Mouse (Mus musculus) heart, embryonic 11.5 days (tissue): ENCODE measurements around the gene Tbc1d5. TPM values are rescaled to one million over a fixed set of nuclear protein-coding genes. Genes with fewer than 3 reads are reported as not detected.
"Not testable (repeated sequence)": the region's sequence is repeated elsewhere in the genome, so short reads cannot be mapped to it uniquely, and the experiment has no call there.

ENCODE experiments used
- ATAC-seq: fragments of 200-750 bp; cut with Nextera tagmentation; replicated peaks from 2 replicates; pipeline ENCODE4 v1.8.0; 2017; ENCODE audit warnings: moderate library complexity; ENCODE audit not compliant: insufficient number of reproducible peaks, low FRiP score, low TSS enrichment
- H3K27ac ChIP-seq: fragments of 300-500 bp; sonication (generic); 2 replicates; pipeline ENCODE4 v1.5.1; 2014; ENCODE audit warnings: mild to moderate bottlenecking, low read depth, low read length
- H3K27me3 ChIP-seq: fragments of 300-500 bp; sonication (generic); 2 replicates; pipeline ENCODE4 v1.6.1; 2014; ENCODE audit warnings: mild to moderate bottlenecking, low read length, mixed read lengths; ENCODE audit not compliant: control insufficient read depth, insufficient read depth
- H3K36me3 ChIP-seq: fragments of 300-500 bp; sonication (generic); 2 replicates; pipeline ENCODE4 v1.6.1; 2014; ENCODE audit warnings: mild to moderate bottlenecking, low read length, moderate library complexity, mixed read lengths; ENCODE audit not compliant: control insufficient read depth, insufficient read depth
- H3K4me1 ChIP-seq: fragments of 300-500 bp; sonication (generic); 2 replicates; pipeline ENCODE4 v1.6.1; 2014; ENCODE audit warnings: low read length; ENCODE audit not compliant: control insufficient read depth, insufficient read depth
- H3K4me2 ChIP-seq: fragments of 300-500 bp; sonication (generic); 2 replicates; pipeline ENCODE4 v1.6.1; 2014; ENCODE audit warnings: mild to moderate bottlenecking, moderate library complexity
- H3K4me3 ChIP-seq: fragments of 300-500 bp; sonication (generic); 2 replicates; pipeline ENCODE4 v1.5.1; 2014; ENCODE audit warnings: low read depth, low read length
- H3K9ac ChIP-seq: fragments of 300-500 bp; sonication (generic); 2 replicates; pipeline ENCODE4 v1.6.1; 2014; ENCODE audit warnings: mild to moderate bottlenecking, low read depth, low read length, moderate library complexity
- H3K9me3 ChIP-seq: fragments of 300-500 bp; sonication (generic); replicated peaks from 2 replicates; pipeline ENCODE4 v1.6.1; 2016; ENCODE audit warnings: low read length; ENCODE audit not compliant: control insufficient read depth
- WGBS: fragments of 180-500 bp; shearing (Covaris S2); extraction: QIAGEN DNeasy Blood & Tissue Kit; methylation state at CpG from one replicate; pipeline ENCODE4 v1.1.7; 2014; ENCODE audit not compliant: insufficient replicate concordance; 5-methylcytosine and 5-hydroxymethylcytosine counted together
- polyA plus RNA-seq: library from polyadenylated mRNA; unstranded; fragments of >200 nt; fragmentation: Nextera tagmentation; extraction: Ambion mirVana; gene quantifications from 2 replicates; pipeline ENCODE4 v1.2.1, GENCODE M21; 2014

The Tbc1d5 gene
- polyA plus RNA-seq, 1 experiment from 2014 or later = 9.3 TPM

DNA sequence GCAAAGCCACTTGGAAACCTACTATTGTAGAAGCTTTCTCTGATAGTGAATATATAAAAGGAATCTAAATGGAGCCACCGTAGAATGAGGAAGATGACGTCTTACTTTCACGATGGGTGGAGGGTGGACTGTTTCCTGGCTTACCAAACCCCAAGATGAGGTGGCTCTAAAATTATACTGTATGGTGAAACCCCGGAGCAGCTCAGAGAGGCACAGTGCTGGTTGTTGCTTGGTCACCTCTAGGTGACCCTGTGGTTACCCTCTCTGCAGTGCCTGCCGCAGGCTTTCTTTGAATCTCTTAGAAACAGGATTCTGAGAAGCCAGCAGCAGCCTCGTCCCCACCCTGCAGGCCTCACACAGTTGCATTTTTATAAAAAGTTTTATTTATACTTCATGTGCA lies 449.6 kb downstream of the Tbc1d5 start:
- Histone ChIP-seq H3K36me3 (no peaks in the 10 kb centered on the region), H3K4me3 (no peak overlapping the region), H3K9ac (no peak overlapping the region), H3K9me3 (no peaks in the 10 kb centered on the region), H3K4me1 (peaks cover 9% of the 10 kb centered on the region; the same call in 1 of the 2 replicates), H3K27me3 (no peaks in the 10 kb centered on the region), H3K4me2 (no peak overlapping the region), H3K27ac (no peak overlapping the region)
- no peak for ATAC-seq
- 83% methylated on average over 6 of the region's 6 CpGs for WGBS

DNA sequence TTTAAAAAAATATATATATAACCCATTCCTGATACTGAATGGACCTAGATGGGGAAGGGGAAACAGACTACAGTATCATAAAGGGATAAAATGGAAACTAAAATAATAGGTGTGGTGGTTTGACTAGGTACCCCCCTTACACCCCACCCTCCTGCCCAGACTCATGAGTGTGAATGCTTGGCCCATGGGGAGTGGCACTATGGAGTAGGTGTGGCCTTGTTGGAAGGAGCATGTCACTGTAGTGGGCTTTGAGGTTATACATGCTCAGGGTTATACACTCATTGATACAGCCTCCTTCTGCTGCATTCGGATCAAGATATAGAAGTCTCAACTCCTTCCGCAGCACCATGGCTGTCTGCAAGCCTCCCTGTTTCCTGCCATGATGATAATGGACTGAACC lies 450.1 kb downstream of the Tbc1d5 start:
- no peak overlapping the region for H3K9ac ChIP-seq
- no peak overlapping the region for H3K4me2 ChIP-seq
- H3K27ac ChIP-seq = no peak overlapping the region
- H3K36me3 ChIP-seq = no peaks in the 10 kb centered on the region
- no peak for ATAC-seq
- no peak overlapping the region for H3K4me3 ChIP-seq
- H3K9me3 ChIP-seq = no peaks in the 10 kb centered on the region
- peaks cover 7% of the 10 kb centered on the region; the same call in 1 of the 2 replicates for H3K4me1 ChIP-seq
- no peaks in the 10 kb centered on the region for H3K27me3 ChIP-seq
- 76% methylated on average over 2 of the region's 2 CpGs for WGBS

DNA sequence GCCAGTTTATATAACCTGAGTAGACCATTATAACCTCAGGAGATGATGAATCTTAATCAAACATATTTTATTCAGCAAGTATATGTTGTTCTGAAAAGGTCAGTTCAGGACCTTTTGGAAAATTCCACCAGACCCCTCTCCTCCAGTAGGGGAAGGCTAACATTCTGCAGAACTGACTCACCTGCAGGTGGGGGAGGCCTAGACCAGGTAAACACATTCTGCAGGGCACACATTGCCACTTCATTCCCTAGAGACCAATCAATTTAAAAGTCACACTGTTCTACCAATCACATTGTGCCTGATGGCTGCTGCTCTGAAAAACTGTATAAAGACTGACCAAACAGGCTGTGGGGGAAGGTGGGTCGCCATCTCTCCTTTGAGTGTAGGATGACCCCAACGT lies 452.9 kb downstream of the Tbc1d5 start:
- ATAC-seq = no peak
- WGBS = 83% methylated on average over 2 of the region's 2 CpGs
- Histone ChIP-seq H3K9ac (no peak overlapping the region), H3K36me3 (no peaks in the 10 kb centered on the region), H3K27me3 (no peaks in the 10 kb centered on the region), H3K27ac (no peak overlapping the region), H3K4me1 (peaks cover 7% of the 10 kb centered on the region; the same call in 1 of the 2 replicates), H3K4me3 (no peak overlapping the region), H3K4me2 (no peak overlapping the region), H3K9me3 (no peaks in the 10 kb centered on the region)

DNA sequence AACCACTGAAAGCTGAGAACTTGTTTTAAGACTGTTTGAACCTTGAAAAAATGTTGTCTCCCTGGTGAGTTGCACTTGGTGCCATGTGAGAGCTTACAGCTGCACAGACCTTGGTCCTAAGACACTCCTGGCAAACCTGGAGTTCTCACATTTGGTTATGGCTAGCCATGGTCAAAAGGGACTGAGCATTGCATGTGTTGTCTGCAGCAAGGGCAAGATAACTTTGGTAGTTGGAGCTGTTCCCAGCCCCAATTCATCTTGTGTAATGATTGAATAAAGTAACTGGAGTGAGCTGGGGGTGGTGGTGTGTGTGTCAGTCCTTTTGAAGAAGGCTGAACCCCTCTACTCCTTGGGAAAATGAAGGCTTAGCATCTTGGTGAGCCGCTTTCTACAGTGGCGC lies 454.8 kb downstream of the Tbc1d5 start:
- no peak overlapping the region for H3K9ac ChIP-seq
- WGBS = 83% methylated on average over 2 of the region's 2 CpGs
- no peaks in the 10 kb centered on the region for H3K36me3 ChIP-seq
- ATAC-seq = no peak
- H3K27ac ChIP-seq = no peak overlapping the region
- H3K27me3 ChIP-seq = no peaks in the 10 kb centered on the region
- no peak overlapping the region for H3K4me2 ChIP-seq
- no peak overlapping the region for H3K4me3 ChIP-seq
- H3K9me3 ChIP-seq = no peaks in the 10 kb centered on the region
- H3K4me1 ChIP-seq = peaks cover 5% of the 10 kb centered on the region; the same call in 1 of the 2 replicates

DNA sequence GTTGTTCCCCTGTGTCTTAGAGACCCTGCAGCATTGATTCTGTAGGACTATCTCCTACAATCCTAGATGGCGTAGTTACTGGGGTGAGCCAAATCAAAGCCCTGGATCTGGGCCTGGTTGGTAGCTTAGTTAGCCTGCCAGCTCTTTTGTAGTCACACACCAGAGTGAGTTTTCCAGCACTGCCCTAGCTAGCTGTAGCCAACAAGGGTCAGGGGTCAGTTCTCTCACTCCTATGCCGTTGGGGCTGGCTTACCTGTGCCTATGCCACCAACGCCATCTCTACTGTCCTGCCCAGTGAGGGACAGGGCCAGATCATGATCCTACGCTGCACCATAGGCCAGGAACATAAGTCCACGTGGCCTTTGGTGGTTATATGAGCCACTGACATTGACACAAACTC lies 461.6 kb downstream of the Tbc1d5 start:
- H3K9ac ChIP-seq = no peak overlapping the region
- H3K4me3 ChIP-seq = no peak overlapping the region
- H3K9me3 ChIP-seq = no peaks in the 10 kb centered on the region
- no peak for ATAC-seq
- no peak overlapping the region for H3K27ac ChIP-seq
- H3K27me3 ChIP-seq = no peaks in the 10 kb centered on the region
- no peaks in the 10 kb centered on the region for H3K4me1 ChIP-seq
- WGBS = 76% methylated on average over 5 of the region's 5 CpGs
- no peaks in the 10 kb centered on the region for H3K36me3 ChIP-seq
- H3K4me2 ChIP-seq = no peak overlapping the region

DNA sequence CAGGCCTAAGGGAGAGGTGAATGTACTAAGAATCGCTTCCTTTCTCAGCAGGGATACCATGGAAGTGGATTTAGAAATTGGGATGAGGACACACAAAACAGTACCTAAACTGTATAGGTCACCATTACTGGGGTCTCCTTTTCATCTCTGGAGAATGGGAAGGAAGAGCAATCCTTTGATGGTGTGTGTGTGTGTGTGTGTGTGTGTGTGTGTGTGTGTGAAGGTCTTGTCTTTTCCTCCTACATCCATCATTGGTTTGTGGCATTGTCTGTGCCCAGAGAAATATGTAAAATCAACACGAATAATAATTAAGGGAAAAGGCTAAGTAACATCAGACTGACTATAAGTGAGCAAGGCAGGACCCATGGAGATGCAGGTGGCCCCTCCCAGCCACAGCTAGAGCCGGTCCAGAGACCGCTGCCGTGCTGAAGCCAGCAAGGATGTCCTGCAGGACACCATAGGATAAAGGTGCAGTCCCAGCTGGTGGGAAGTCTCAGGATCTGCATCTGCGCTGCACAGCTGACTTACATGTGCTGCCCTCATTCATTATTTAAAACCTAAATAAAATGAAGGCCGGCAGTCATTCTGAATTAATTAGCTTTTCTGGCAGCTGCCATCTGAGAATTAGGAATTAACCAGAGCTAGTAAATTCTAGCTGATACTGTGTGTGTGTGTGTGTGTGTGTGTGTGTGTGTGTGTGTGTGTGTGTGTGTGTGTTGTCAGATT lies 468.5 kb downstream of the Tbc1d5 start:
- H3K27me3 ChIP-seq = no peaks in the 10 kb centered on the region
- no peaks in the 10 kb centered on the region for H3K36me3 ChIP-seq
- H3K4me1 ChIP-seq = no peaks in the 10 kb centered on the region
- no peaks in the 10 kb centered on the region for H3K9me3 ChIP-seq
- no peak overlapping the region for H3K4me3 ChIP-seq
- WGBS = 84% methylated on average over 7 of the region's 7 CpGs
- H3K4me2 ChIP-seq = no peak overlapping the region
- H3K9ac ChIP-seq = no peak overlapping the region
- ATAC-seq = no peak
- H3K27ac ChIP-seq = no peak overlapping the region

DNA sequence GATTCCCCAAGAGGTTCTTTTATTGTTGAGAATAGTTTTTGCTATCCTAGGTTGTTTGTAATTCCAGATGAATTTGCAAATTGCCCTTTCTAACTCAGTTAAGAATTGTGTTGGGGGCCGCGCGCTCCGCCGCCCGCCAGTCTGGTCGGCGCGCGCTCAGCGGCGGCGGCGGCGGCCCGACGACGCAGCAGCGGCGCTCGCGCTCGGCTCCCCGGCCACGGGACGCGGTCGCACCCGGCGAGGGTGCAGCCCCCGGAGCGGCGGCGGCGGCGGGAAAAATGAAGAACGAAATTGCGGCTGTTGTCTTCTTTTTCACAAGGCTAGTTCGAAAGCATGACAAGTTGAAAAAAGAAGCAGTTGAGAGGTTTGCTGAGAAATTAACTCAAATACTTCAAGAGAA lies 480.7 kb downstream of the Tbc1d5 start:
- not testable (repeated sequence) for H3K4me1 ChIP-seq, ATAC-seq, H3K36me3 ChIP-seq, H3K27me3 ChIP-seq, H3K4me3 ChIP-seq, H3K27ac ChIP-seq, H3K9ac ChIP-seq, H3K9me3 ChIP-seq
- WGBS = 3% methylated on average over 33 of the region's 39 CpGs
- H3K4me2 ChIP-seq = peak overlapping the region; percentile 49

DNA sequence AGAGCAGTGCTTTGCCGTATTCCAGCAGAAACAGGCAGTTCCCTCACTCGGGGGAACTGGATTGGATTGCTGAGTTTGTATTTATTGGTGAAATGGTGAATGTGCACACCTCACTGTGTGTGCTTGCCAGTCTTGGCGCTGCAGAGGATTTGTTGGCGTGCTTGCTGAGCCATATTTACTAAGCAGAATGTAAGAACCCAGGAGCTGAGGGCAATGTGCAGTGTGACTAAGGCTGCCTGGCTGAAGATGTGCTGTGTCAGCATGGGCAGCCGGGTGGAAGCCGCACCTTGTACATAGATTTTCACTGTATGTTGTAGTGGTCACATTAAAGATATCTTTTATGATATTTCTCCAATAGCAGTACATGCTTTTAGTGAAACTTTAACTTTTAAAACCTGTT lies 491.0 kb downstream of the Tbc1d5 start:
- ATAC-seq = no peak
- 84% methylated on average over 6 of the region's 6 CpGs for WGBS
- H3K27me3 ChIP-seq = no peaks in the 10 kb centered on the region

DNA sequence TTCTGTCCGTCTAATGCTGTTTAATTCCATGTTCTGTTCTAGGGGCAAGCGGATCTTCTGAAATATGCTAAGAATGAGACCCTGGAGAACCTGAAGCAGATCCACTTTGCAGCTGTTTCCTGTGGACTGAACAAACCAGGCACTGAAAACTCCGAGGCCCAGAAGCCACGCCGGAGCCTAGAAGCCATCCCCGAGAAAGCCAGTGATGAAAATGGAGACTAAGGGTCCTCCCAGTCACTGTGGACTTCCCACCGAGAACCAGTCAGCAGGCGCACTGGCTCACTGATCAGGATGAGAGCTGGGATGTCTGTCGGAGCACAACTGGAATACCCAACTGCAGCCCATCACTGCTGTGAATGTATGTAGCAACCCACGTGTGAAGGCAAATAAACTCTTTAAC lies 491.5 kb downstream of the Tbc1d5 start:
- no peaks in the 10 kb centered on the region for H3K27me3 ChIP-seq
- H3K9me3 ChIP-seq = no peaks in the 10 kb centered on the region
- no peaks in the 10 kb centered on the region for H3K36me3 ChIP-seq
- H3K4me2 ChIP-seq = no peak overlapping the region
- 78% methylated on average over 10 of the region's 10 CpGs for WGBS
- H3K4me1 ChIP-seq = peaks cover 10% of the 10 kb centered on the region
- no peak overlapping the region for H3K27ac ChIP-seq
- H3K4me3 ChIP-seq = no peak overlapping the region
- no peak overlapping the region for H3K9ac ChIP-seq
- ATAC-seq = no peak

More for the DNA sequence above, 491.0 kb downstream of the Tbc1d5 start:
- Histone ChIP-seq H3K9me3 (no peaks in the 10 kb centered on the region), H3K36me3 (no peaks in the 10 kb centered on the region), H3K27ac (no peak overlapping the region), H3K9ac (no peak overlapping the region), H3K4me1 (peaks cover 9% of the 10 kb centered on the region; the same call in 1 of the 2 replicates), H3K4me3 (no peak overlapping the region), H3K4me2 (no peak overlapping the region)
